ENCODE assay signal across 8 mouse cellular contexts in genomic region chr4:108070723-108071122, GRCm38 (mm10). TPM values are rescaled to one million over a fixed set of nuclear protein-coding genes. Genes with fewer than 3 reads are reported as not detected.
A peak's percentile ranks its signal among the peaks of the same experiment; 100 is the strongest.
DNase-seq lines count a peak whose midpoint lies in the region; ATAC-seq and TF ChIP-seq lines count a peak whose summit lies in the region.

No protein-coding gene starts in this region.

- no peaks in the 10 kb centered on the region; the same call in 1 of the 2 replicates for H3K4me1 ChIP-seq in lung, adult 2 months (ENCODE audit: control insufficient read depth, insufficient read depth, low read length)
- H3K4me1 ChIP-seq in brown adipose tissue, adult 24 weeks (ENCODE audit: control insufficient read depth, insufficient read depth, insufficient read length, low read length), result peaks cover 18% of the 10 kb centered on the region
- H3K4me1 ChIP-seq in heart, embryonic 11.5 days (ENCODE audit: control insufficient read depth, insufficient read depth, low read length), result no peaks in the 10 kb centered on the region
- peaks cover 12% of the 10 kb centered on the region for H3K4me1 ChIP-seq in limb, embryonic 15.5 days

- 2% methylated on average over 8 of the region's 8 CpGs for WGBS in lung, adult 2 months
- WGBS in heart, embryonic 11.5 days (ENCODE audit: insufficient replicate concordance), result 7% methylated on average over 8 of the region's 8 CpGs
- 5% methylated on average over 8 of the region's 8 CpGs for WGBS in limb, embryonic 15.5 days

- H3K36me3 ChIP-seq in heart, embryonic 11.5 days (ENCODE audit: control insufficient read depth, insufficient read depth, low read length), result no peaks in the 10 kb centered on the region; the same call in 1 of the 2 replicates
- peaks cover 19% of the 10 kb centered on the region for H3K36me3 ChIP-seq in limb, embryonic 15.5 days

- peak overlapping the region; percentile 71 for H3K9ac ChIP-seq in heart, embryonic 11.5 days (ENCODE audit: low read depth, low read length)
- H3K9ac ChIP-seq in limb, embryonic 15.5 days, result peak overlapping the region; percentile 54

- TF ChIP-seq CTCF in lung, adult 2 months (IDR thresholded peaks at IDR 0.05; ENCODE audit: insufficient read depth, low read length), result no peak

- DNase-seq in lung, adult 2 months, result peak; percentile 31
- no peak for DNase-seq in lung, postnatal 36 days
- peak; percentile 31 for DNase-seq in yolk sac, embryonic 10.5 days (ENCODE audit: low spot score)
- no peak for DNase-seq in right cerebral cortex, adult 18-20 months
- no peak for DNase-seq in right cerebral cortex, postnatal 14 days

- ATAC-seq in heart, embryonic 11.5 days (replicated peaks; ENCODE audit: insufficient number of reproducible peaks, low FRiP score, low TSS enrichment), result no peak
- ATAC-seq in limb, embryonic 15.5 days (ENCODE audit: insufficient number of reproducible peaks, low FRiP score, low TSS enrichment, low read depth), result no peak

- no peaks in the 10 kb centered on the region for H3K9me3 ChIP-seq in heart, embryonic 11.5 days (replicated peaks; ENCODE audit: control insufficient read depth, low read length)
- no peaks in the 10 kb centered on the region for H3K9me3 ChIP-seq in limb, embryonic 15.5 days

- peak overlapping the region; percentile 76 for H3K4me2 ChIP-seq in heart, embryonic 11.5 days
- H3K4me2 ChIP-seq in limb, embryonic 15.5 days, result peak overlapping the region; percentile 69

- peak overlapping the region; percentile 63 for H3K4me3 ChIP-seq in lung, adult 2 months (replicated peaks; ENCODE audit: extremely low read depth, low read depth, low read length)
- H3K4me3 ChIP-seq in brown adipose tissue, adult 24 weeks (ENCODE audit: insufficient read depth, low read depth, low read length), result peak overlapping the region; percentile 68
- peak overlapping the region; percentile 59 for H3K4me3 ChIP-seq in heart, embryonic 11.5 days (ENCODE audit: low read depth, low read length)
- H3K4me3 ChIP-seq in limb, embryonic 15.5 days, result peak overlapping the region; percentile 55

- H3K27me3 ChIP-seq in heart, embryonic 11.5 days (ENCODE audit: control insufficient read depth, insufficient read depth, low read length), result no peaks in the 10 kb centered on the region
- no peaks in the 10 kb centered on the region for H3K27me3 ChIP-seq in limb, embryonic 15.5 days

- H3K27ac ChIP-seq in brown adipose tissue, adult 24 weeks (replicated peaks; ENCODE audit: low read depth, low read length), result peak overlapping the region; percentile 89
- peak overlapping the region; percentile 29; the same call in 1 of the 2 replicates for H3K27ac ChIP-seq in heart, embryonic 11.5 days (ENCODE audit: low read depth, low read length)
- H3K27ac ChIP-seq in limb, embryonic 15.5 days, result peak overlapping the region; percentile 51; the same call in 1 of the 2 replicates

- TF ChIP-seq POLR2A in lung, adult 2 months (IDR thresholded peaks at IDR 0.05; ENCODE audit: borderline replicate concordance, extremely low read depth, low read depth, low read length), result no peak

RNA-seq across cellular contexts. Expression of gene Podn, which starts 25.5 kb away (rescaled TPM):
- polyA plus RNA-seq in lung, adult 2 months (2012; rRNA removed), result 56.1 and 59.8 TPM in 2 replicates
- 11.4 and 19.9 TPM in 2 replicates for polyA plus RNA-seq in brown adipose tissue, adult 24 weeks (2012; ENCODE audit: insufficient read depth, insufficient read length, missing spikeins)
- polyA plus RNA-seq in heart, embryonic 11.5 days (2014; fragmentation: Nextera tagmentation; extraction: Ambion mirVana), result 0.39 and 0.51 TPM in 2 replicates
- polyA plus RNA-seq in limb, embryonic 15.5 days (2015; fragmentation: Nextera tagmentation; extraction: Ambion mirVana), result 2.2 and 3.5 TPM in 2 replicates

Comparison
In these comparisons a context has a peak if more than half of its experiments do, and no peak if none do; other contexts are left out.
1. DNase-seq: peak in lung, adult 2 months (single experiment) and yolk sac, embryonic 10.5 days (single experiment); none in lung, postnatal 36 days (single experiment), right cerebral cortex, adult 18-20 months (single experiment) and right cerebral cortex, postnatal 14 days (single experiment).
2. H3K27ac ChIP-seq: peak in every context shown above with its lines; median percentile 89 in brown adipose tissue, adult 24 weeks; 51 in limb, embryonic 15.5 days; 29 in heart, embryonic 11.5 days.
3. Peak in every context shown above with its lines, with median percentiles within 50 percentile points of each other: H3K4me3 ChIP-seq.